Mouse (Mus musculus) forebrain, embryonic 13.5 days (tissue): ENCODE measurements around the gene Crkl. TPM values are rescaled to one million over a fixed set of nuclear protein-coding genes. Genes with fewer than 3 reads are reported as not detected.

Experiments used
- ATAC-seq: fragments of 200-750 bp; cut with Nextera tagmentation; 2 replicates; pipeline ENCODE4 v1.8.0; 2017
- H3K27ac ChIP-seq: fragments of 300-500 bp; sonication (generic); 2 replicates; pipeline ENCODE4 v1.5.1; 2015; ENCODE audit warnings: inconsistent platforms, mild to moderate bottlenecking, moderate library complexity
- H3K27me3 ChIP-seq: fragments of 300-500 bp; sonication (generic); 2 replicates; pipeline ENCODE4 v1.6.1; 2015; ENCODE audit warnings: mild to moderate bottlenecking, inconsistent platforms
- H3K36me3 ChIP-seq: fragments of 300-500 bp; sonication (generic); 2 replicates; pipeline ENCODE4 v1.6.1; 2015; ENCODE audit warnings: mild to moderate bottlenecking, inconsistent platforms; ENCODE audit not compliant: poor library complexity, severe bottlenecking
- H3K4me1 ChIP-seq: fragments of 300-500 bp; sonication (generic); 2 replicates; pipeline ENCODE4 v1.6.1; 2015; ENCODE audit warnings: inconsistent platforms
- H3K4me2 ChIP-seq: fragments of 300-500 bp; sonication (generic); 2 replicates; pipeline ENCODE4 v1.6.1; 2015; ENCODE audit warnings: inconsistent platforms, mild to moderate bottlenecking, moderate library complexity
- H3K4me3 ChIP-seq: fragments of 300-500 bp; sonication (generic); 2 replicates; pipeline ENCODE4 v1.5.1; 2015; ENCODE audit warnings: mild to moderate bottlenecking, inconsistent platforms
- H3K9ac ChIP-seq: fragments of 300-500 bp; sonication (generic); 2 replicates; pipeline ENCODE4 v1.6.1; 2015; ENCODE audit warnings: mild to moderate bottlenecking, inconsistent platforms
- H3K9me3 ChIP-seq: fragments of 300-500 bp; sonication (generic); replicated peaks from 2 replicates; pipeline ENCODE4 v1.6.1; 2016; ENCODE audit warnings: inconsistent platforms
- WGBS: fragments of 180-500 bp; shearing (Covaris S2); methylation state at CpG from one replicate; pipeline ENCODE4 v1.1.7; 2015; 5-methylcytosine and 5-hydroxymethylcytosine counted together
- polyA plus RNA-seq: library from polyadenylated mRNA; unstranded; fragments of >200 nt; fragmentation: Nextera tagmentation; extraction: Ambion mirVana; gene quantifications from 2 replicates; pipeline ENCODE4 v1.2.1, GENCODE M21; 2015

The Crkl gene
- polyA plus RNA-seq, 1 experiment from 2014 or later: 108 TPM

DNA sequence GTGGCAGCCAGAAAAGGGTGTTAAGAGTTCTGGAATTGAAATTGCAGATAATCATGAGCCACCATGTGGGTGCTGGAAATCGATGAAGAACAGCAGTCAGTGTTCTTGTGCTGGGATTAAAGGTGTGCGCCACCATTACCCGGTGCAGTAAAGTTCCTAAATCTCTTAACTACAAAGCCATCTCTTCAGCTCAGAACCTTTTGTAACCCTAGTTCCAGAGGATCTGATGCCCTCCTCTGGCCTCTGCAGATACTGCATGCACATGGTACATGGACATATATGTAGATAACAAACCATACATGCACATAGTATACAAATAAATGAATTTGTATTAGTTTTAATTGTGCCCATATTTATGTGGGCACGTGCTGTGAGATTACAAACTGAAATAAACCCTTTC is 8.5 kb downstream of the Crkl start:
- peaks cover 46% of the 10 kb centered on the region for H3K36me3 ChIP-seq
- no peaks in the 10 kb centered on the region for H3K9me3 ChIP-seq
- H3K9ac ChIP-seq: no peak overlapping the region
- H3K27ac ChIP-seq: no peak overlapping the region
- peaks cover 22% of the 10 kb centered on the region for H3K4me1 ChIP-seq
- H3K27me3 ChIP-seq: no peaks in the 10 kb centered on the region
- no peak for ATAC-seq
- no peak overlapping the region for H3K4me2 ChIP-seq
- H3K4me3 ChIP-seq: no peak overlapping the region
- WGBS: 93% methylated on average over 4 of the region's 4 CpGs

DNA sequence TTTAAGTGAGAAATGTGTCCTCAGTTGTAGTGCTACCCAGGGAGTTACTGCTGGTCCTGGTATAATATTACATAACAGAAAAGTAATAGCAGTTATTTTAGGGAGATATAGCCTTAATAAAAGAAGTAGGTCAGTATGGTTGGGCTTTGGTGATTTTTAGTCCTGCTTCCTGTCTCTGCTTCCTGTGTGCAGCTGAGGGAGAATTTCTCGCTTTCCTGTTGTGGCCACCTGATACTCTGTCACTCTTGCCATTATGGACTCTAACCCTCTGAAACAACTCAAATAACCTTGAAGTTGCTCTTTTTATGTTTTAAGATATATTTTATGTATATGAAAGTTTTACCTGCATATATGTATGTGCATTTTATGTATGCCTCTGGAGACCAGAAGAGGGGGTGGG is 9.8 kb downstream of the Crkl start:
- Histone ChIP-seq H3K4me3 (no peak overlapping the region), H3K27ac (no peak overlapping the region), H3K4me1 (peaks cover 10% of the 10 kb centered on the region), H3K36me3 (peaks cover 34% of the 10 kb centered on the region), H3K4me2 (no peak overlapping the region), H3K27me3 (no peaks in the 10 kb centered on the region), H3K9ac (no peak overlapping the region), H3K9me3 (no peaks in the 10 kb centered on the region)
- ATAC-seq: no peak
- WGBS: 94% methylated on average over 1 of the region's 1 CpGs

- H3K4me3 ChIP-seq: no peak overlapping the region
- H3K27ac ChIP-seq: no peak overlapping the region
- WGBS: 88% methylated on average over 2 of the region's 2 CpGs
- no peak overlapping the region for H3K4me2 ChIP-seq
- no peaks in the 10 kb centered on the region for H3K4me1 ChIP-seq
- H3K36me3 ChIP-seq: peaks cover 18% of the 10 kb centered on the region
- H3K9me3 ChIP-seq: no peaks in the 10 kb centered on the region
- H3K9ac ChIP-seq: no peak overlapping the region
- no peaks in the 10 kb centered on the region for H3K27me3 ChIP-seq
- ATAC-seq: no peak
These were observed 11.4 kb downstream of the Crkl start for GRCm38 (mm10) chr16:17463184-17463583.

- H3K9ac ChIP-seq: no peak overlapping the region
- WGBS: 86% methylated on average over 4 of the region's 4 CpGs
- H3K9me3 ChIP-seq: no peaks in the 10 kb centered on the region
- peaks cover 25% of the 10 kb centered on the region for H3K36me3 ChIP-seq
- no peak overlapping the region for H3K4me2 ChIP-seq
- no peak for ATAC-seq
- H3K27ac ChIP-seq: no peak overlapping the region
- no peaks in the 10 kb centered on the region for H3K27me3 ChIP-seq
- no peak overlapping the region for H3K4me3 ChIP-seq
- no peaks in the 10 kb centered on the region for H3K4me1 ChIP-seq
These were observed 15.3 kb downstream of the Crkl start for GRCm38 (mm10) chr16:17466875-17467663.

GRCm38 (mm10) chr16:17472498-17472897 is 20.7 kb downstream of the Crkl start:
- WGBS: 90% methylated on average over 6 of the region's 6 CpGs
- ATAC-seq: no peak
- H3K4me1 ChIP-seq: peaks cover 3% of the 10 kb centered on the region

GRCm38 (mm10) chr16:17474091-17474490 is 22.3 kb downstream of the Crkl start:
- Histone ChIP-seq H3K9ac (no peak overlapping the region), H3K27ac (no peak overlapping the region), H3K9me3 (no peaks in the 10 kb centered on the region), H3K36me3 (peaks cover 54% of the 10 kb centered on the region), H3K4me3 (no peak overlapping the region), H3K4me2 (no peak overlapping the region), H3K4me1 (peaks cover 3% of the 10 kb centered on the region), H3K27me3 (no peaks in the 10 kb centered on the region)
- no peak for ATAC-seq

More at GRCm38 (mm10) chr16:17472498-17472897, 20.7 kb downstream of the Crkl start:
- no peaks in the 10 kb centered on the region for H3K9me3 ChIP-seq
- H3K4me2 ChIP-seq: no peak overlapping the region
- no peak overlapping the region for H3K9ac ChIP-seq
- peaks cover 52% of the 10 kb centered on the region for H3K36me3 ChIP-seq
- H3K27me3 ChIP-seq: no peaks in the 10 kb centered on the region
- no peak overlapping the region for H3K27ac ChIP-seq
- no peak overlapping the region for H3K4me3 ChIP-seq

GRCm38 (mm10) chr16:17474761-17475160 is 23.0 kb downstream of the Crkl start:
- WGBS: 79% methylated on average over 2 of the region's 2 CpGs
- Histone ChIP-seq H3K36me3 (peaks cover 53% of the 10 kb centered on the region), H3K9ac (no peak overlapping the region), H3K27me3 (no peaks in the 10 kb centered on the region), H3K9me3 (no peaks in the 10 kb centered on the region), H3K4me1 (peaks cover 3% of the 10 kb centered on the region), H3K4me2 (no peak overlapping the region), H3K27ac (no peak overlapping the region), H3K4me3 (no peak overlapping the region)
- no peak for ATAC-seq

DNA sequence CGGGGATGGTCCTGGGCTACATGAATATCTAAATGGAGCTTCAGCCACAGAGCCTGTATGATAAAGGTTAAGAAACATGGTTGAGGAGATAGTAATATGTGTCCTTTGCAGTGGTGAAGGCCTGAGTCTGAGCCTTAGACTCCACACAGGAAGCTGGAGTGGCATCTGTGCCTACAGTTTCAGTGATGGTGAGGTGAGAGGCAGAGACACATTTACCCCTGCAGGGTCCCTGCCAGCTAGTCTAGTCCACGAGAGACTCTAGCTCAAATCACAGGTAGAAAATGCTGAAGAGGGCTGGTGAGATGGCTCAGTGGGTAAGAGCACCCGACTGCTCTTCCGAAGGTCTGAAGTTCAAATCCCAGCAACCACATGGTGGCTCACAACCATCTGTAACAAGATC is 23.5 kb downstream of the Crkl start:
- no peaks in the 10 kb centered on the region for H3K27me3 ChIP-seq
- no peaks in the 10 kb centered on the region for H3K9me3 ChIP-seq
- H3K4me3 ChIP-seq: no peak overlapping the region
- no peak overlapping the region for H3K27ac ChIP-seq
- no peak overlapping the region for H3K9ac ChIP-seq
- H3K4me1 ChIP-seq: peaks cover 3% of the 10 kb centered on the region
- peaks cover 47% of the 10 kb centered on the region for H3K36me3 ChIP-seq
- no peak overlapping the region for H3K4me2 ChIP-seq
- no peak for ATAC-seq
- whole genome bisulfite sequencing: 86% methylated on average over 4 of the region's 4 CpGs

DNA sequence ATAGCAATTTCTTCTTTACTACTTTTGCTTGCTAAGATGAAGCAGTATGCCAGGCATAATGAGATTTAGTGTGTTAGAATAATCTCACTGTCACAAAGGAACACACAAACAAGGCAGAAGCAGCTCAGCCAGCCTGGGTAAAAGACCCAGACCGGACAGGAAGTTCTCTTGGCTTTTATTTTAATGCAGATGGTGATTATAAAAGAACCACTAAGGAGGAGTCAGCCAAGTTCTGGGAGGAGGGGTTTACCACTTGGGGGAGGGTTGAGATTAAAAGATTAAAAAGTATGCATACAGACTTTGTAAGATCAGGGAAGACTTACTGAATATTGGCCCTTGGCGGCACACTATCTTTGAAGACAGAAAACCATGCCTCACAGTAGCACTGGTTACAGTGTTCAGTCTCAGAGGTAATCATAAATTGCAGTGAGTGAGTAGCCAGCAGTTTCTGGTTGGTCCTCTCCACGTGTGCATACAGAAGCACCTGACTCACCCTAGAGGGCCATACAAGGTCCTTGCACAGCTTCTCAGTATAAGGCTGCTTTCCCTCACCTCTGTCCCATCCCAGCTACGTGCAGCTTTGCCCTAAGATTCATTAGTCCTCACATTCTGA is 26.6 kb downstream of the Crkl start:
- Histone ChIP-seq H3K9me3 (no peaks in the 10 kb centered on the region), H3K4me1 (peaks cover 3% of the 10 kb centered on the region), H3K4me3 (no peak overlapping the region), H3K27ac (no peak overlapping the region), H3K9ac (no peak overlapping the region), H3K27me3 (no peaks in the 10 kb centered on the region), H3K36me3 (peaks cover 35% of the 10 kb centered on the region), H3K4me2 (no peak overlapping the region)
- WGBS: 77% methylated on average over 4 of the region's 4 CpGs
- ATAC-seq: no peak

DNA sequence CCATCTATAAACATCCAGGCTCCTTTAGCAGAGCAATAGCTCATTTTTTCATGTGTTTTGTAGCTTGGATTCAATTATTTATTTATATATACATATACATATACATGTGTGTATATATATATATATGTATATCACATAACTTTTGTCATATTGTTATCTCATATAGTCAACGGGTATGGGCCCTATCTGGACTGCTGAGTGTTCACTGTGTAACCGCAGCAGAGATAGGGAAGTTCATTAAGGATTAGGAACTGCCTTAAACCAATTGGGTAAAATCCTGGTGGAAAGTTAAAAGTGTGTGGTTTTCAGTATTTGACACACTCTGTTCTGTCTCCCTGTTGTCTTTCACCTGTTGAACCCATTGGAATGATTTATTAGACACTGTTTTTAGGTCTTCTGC is 29.7 kb downstream of the Crkl start:
- no peaks in the 10 kb centered on the region for H3K27me3 ChIP-seq
- H3K9ac ChIP-seq: no peak overlapping the region
- no peak overlapping the region for H3K4me3 ChIP-seq
- H3K9me3 ChIP-seq: no peaks in the 10 kb centered on the region
- no peak overlapping the region for H3K4me2 ChIP-seq
- H3K4me1 ChIP-seq: peaks cover 6% of the 10 kb centered on the region; the same call in 1 of the 2 replicates
- H3K36me3 ChIP-seq: peaks cover 54% of the 10 kb centered on the region
- 97% methylated on average over 2 of the region's 2 CpGs for WGBS
- ATAC-seq: no peak
- H3K27ac ChIP-seq: no peak overlapping the region

- WGBS: 38% methylated on average over 3 of the region's 3 CpGs
- Histone ChIP-seq H3K27me3 (peaks cover 17% of the 10 kb centered on the region; the same call in 1 of the 2 replicates), H3K36me3 (peaks cover 53% of the 10 kb centered on the region), H3K4me2 (no peak overlapping the region), H3K9ac (no peak overlapping the region), H3K4me1 (peaks cover 16% of the 10 kb centered on the region), H3K27ac (no peak overlapping the region), H3K4me3 (no peak overlapping the region), H3K9me3 (no peaks in the 10 kb centered on the region)
- no peak for ATAC-seq
These were observed 34.7 kb downstream of the Crkl start for GRCm38 (mm10) chr16:17486505-17486904.

DNA sequence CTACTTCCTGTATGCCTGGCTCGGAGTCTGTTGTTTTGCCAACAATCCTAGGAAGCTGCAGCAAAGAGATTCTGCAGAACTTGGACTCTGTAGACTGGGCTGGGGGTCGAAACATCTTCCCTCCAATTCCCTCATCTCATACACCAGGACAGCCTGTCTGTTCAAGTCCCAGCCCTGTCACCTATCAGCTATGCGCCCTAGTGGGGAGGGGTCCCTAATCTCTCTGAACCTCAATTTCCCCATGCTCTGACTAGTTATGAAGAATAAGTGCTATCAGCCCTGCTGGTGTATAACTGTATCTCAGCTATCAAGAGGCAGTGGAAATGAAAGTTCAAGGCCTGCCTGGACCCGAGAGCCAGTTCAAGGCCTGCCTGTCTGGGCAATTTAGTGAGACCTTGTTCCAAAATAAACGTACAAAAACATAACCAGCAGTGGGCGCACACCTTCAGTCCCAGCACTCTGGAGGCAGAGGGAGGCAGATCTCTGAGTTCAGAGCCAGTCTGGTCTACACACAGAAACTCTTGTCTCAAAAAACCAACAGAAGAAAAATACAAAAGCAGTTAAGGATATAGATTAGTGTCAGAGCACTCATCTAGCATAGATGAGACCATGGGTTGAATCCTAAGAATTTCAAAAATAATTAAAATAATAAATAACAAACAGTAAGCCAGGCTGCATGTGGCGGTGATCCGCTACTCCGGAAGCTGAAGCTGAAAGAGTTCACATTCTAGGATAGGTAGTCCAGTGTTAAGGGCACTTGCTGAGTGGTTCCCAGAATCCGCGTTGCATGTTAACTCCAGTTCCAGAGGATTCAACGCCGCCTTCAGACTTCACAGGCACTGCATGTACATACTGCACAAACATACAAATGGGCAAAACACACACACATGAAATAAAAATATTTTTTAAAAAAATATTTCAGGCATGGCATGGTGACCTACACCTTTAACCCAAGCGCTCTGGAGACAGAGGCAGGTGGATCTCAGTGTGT is 37.0 kb downstream of the Crkl start:
- Histone ChIP-seq H3K4me1 (peaks cover 16% of the 10 kb centered on the region), H3K36me3 (peaks cover 39% of the 10 kb centered on the region), H3K4me3 (peak overlapping the region; percentile 45), H3K27me3 (peaks cover 17% of the 10 kb centered on the region; the same call in 1 of the 2 replicates), H3K4me2 (peak overlapping the region; percentile 86), H3K9ac (peak overlapping the region; percentile 63), H3K9me3 (no peaks in the 10 kb centered on the region), H3K27ac (no peak overlapping the region)
- ATAC-seq: peak; percentile 34; the same call in 1 of the 2 replicates
- WGBS: 47% methylated on average over 14 of the region's 14 CpGs
